25 mouse cellular contexts compared by ENCODE assay signal in the genomic region with DNA sequence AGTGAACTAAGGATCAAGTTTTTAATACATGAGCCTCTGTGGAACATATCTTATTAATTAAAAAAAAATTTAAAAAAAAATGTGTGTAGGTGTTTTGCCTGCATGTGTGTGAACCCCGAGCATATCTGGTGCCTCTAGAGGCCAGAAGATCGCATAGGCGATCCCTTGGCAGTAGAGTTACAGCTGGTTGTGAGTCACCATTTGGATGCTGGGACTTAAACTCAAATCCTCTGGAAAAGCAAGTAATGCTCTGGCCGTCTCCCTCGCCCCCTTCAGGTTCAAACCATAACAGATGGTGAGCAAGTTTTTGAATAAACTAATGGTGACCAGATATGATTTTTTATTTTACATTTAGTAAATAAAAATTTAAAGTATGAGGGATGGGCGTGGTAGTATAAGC. TPM values are rescaled to one million over a fixed set of nuclear protein-coding genes. Genes with fewer than 3 reads are reported as not detected.
DNase-seq lines count a peak whose midpoint lies in the region; ATAC-seq and TF ChIP-seq lines count a peak whose summit lies in the region.
"Had no signal": no experiment of that assay in that cellular context is flagged by ENCODE, and none has a peak within 500 bp of the region (broad histone marks: within the 10 kb centered on the region; RNA-seq: fewer than 3 reads in every experiment).

No protein-coding gene starts in this region.

- no peak overlapping the region for H3K9ac ChIP-seq in hindbrain, postnatal 0 days (replicated peaks; ENCODE audit: low read length)
- H3K9ac ChIP-seq in hindbrain, embryonic 14.5 days: no peak overlapping the region
- H3K9ac ChIP-seq: embryonic facial prominence, embryonic 15.5 days; forebrain, embryonic 15.5 days; limb, embryonic 12.5 days; liver, postnatal 0 days had no signal

- no peak overlapping the region for H3K4me2 ChIP-seq in hindbrain, postnatal 0 days (ENCODE audit: low read depth, low read length)
- H3K4me2 ChIP-seq in hindbrain, embryonic 14.5 days (replicated peaks): no peak overlapping the region
- H3K4me2 ChIP-seq: embryonic facial prominence, embryonic 15.5 days; forebrain, embryonic 15.5 days; limb, embryonic 12.5 days; liver, embryonic 11.5 days had no signal

- peak; percentile 25 for DNase-seq in gastrocnemius, adult 2 months
- no peak for DNase-seq in gastrocnemius, postnatal 25 days
- no peak for DNase-seq in hindbrain, postnatal 0 days (ENCODE audit: low spot score)
- DNase-seq in hindbrain, embryonic 14.5 days (ENCODE audit: low spot score): no peak
- peak; percentile 18 for DNase-seq in urinary bladder, postnatal 14 days (ENCODE audit: low spot score)
- no peak for DNase-seq in urinary bladder, adult 2 months (ENCODE audit: low spot score)
- DNase-seq: adrenal gland, postnatal 10 days; B cell, adult 2 months; cerebellum, adult 9-11 months; heart, adult 11 months; kidney, adult 8-10 months; kidney, postnatal 25 days; liver, postnatal 0 days; lung, postnatal 36 days; midbrain, embryonic 14.5 days had no signal

- WGBS in hindbrain, postnatal 0 days: 83% methylated on average over 6 of the region's 6 CpGs
- 87% methylated on average over 6 of the region's 6 CpGs for WGBS in hindbrain, embryonic 14.5 days

- H3K4me1 ChIP-seq in hindbrain, postnatal 0 days (ENCODE audit: insufficient read depth, low read length): no peaks in the 10 kb centered on the region
- H3K4me1 ChIP-seq in hindbrain, embryonic 14.5 days (replicated peaks; ENCODE audit: control insufficient read depth, insufficient read depth, low read length): no peaks in the 10 kb centered on the region
- H3K4me1 ChIP-seq: embryonic facial prominence, embryonic 15.5 days; forebrain, embryonic 15.5 days; limb, embryonic 12.5 days had no signal

- no peak overlapping the region for H3K4me3 ChIP-seq in gastrocnemius, adult 2 months
- no peak overlapping the region for H3K4me3 ChIP-seq in hindbrain, postnatal 0 days (ENCODE audit: low read length)
- no peak overlapping the region for H3K4me3 ChIP-seq in hindbrain, embryonic 14.5 days (replicated peaks; ENCODE audit: low read length)
- H3K4me3 ChIP-seq: embryonic facial prominence, embryonic 15.5 days; forebrain, embryonic 15.5 days; limb, embryonic 12.5 days; megakaryocyte, embryonic 14.5 days had no signal

- H3K27ac ChIP-seq in gastrocnemius, adult 2 months: no peak overlapping the region
- H3K27ac ChIP-seq in hindbrain, postnatal 0 days: no peak overlapping the region
- H3K27ac ChIP-seq in hindbrain, embryonic 14.5 days: no peak overlapping the region
- H3K27ac ChIP-seq: embryonic facial prominence, embryonic 15.5 days; forebrain, embryonic 15.5 days; limb, embryonic 12.5 days had no signal

- ATAC-seq in hindbrain, postnatal 0 days: no peak
- no peak for ATAC-seq in hindbrain, embryonic 14.5 days (ENCODE audit: low FRiP score)
- no peak for ATAC-seq in cerebellum, adult (ENCODE audit: insufficient number of reproducible peaks, low FRiP score, low TSS enrichment)
- ATAC-seq: activated CD4-positive, CD25-positive, alpha-beta regulatory T cell, adult 4 months; forebrain, embryonic 15.5 days; inflammation-experienced regulatory T-cells, adult 6 months; liver, postnatal 0 days had no signal

- peaks cover 48% of the 10 kb centered on the region for H3K36me3 ChIP-seq in hindbrain, postnatal 0 days (ENCODE audit: insufficient read depth, low read length)
- peaks cover 94% of the 10 kb centered on the region for H3K36me3 ChIP-seq in hindbrain, embryonic 14.5 days (replicated peaks; ENCODE audit: control insufficient read depth, insufficient read depth)

- no peaks in the 10 kb centered on the region for H3K27me3 ChIP-seq in hindbrain, postnatal 0 days (ENCODE audit: insufficient read depth, low read length)
- H3K27me3 ChIP-seq in hindbrain, embryonic 14.5 days (ENCODE audit: control insufficient read depth, insufficient read depth, low read length): no peaks in the 10 kb centered on the region
- H3K27me3 ChIP-seq: CH12.LX; embryonic facial prominence, embryonic 15.5 days; forebrain, embryonic 15.5 days; limb, embryonic 12.5 days; megakaryocyte, embryonic 14.5 days had no signal

- intact Hi-C loops in gastrocnemius, adult 2 months (cut with DNase I): no loop called here

- peak; percentile 27 for TF ChIP-seq CTCF in gastrocnemius, adult 2 months (IDR thresholded peaks at IDR 0.05)
- TF ChIP-seq CTCF in hindbrain, postnatal 0 days (IDR thresholded peaks at IDR 0.05; ENCODE audit: low read depth): peak; percentile 2; the same call in 1 of the 2 replicates

- no peaks in the 10 kb centered on the region for H3K9me3 ChIP-seq in hindbrain, postnatal 0 days (ENCODE audit: low read length)
- H3K9me3 ChIP-seq in hindbrain, embryonic 14.5 days (ENCODE audit: control insufficient read depth, low read length): no peaks in the 10 kb centered on the region
- H3K9me3 ChIP-seq: embryonic facial prominence, embryonic 15.5 days; forebrain, embryonic 15.5 days; G1E; limb, embryonic 12.5 days; megakaryocyte, embryonic 14.5 days had no signal

RNA-seq across cellular contexts. Expression of a gene that starts 10.9 kb away (rescaled TPM):
- total RNA-seq in gastrocnemius, adult 2 months (2021): 10 to 100 TPM; 45.2 to 47.7 TPM
- total RNA-seq in gastrocnemius, postnatal 25 days (2021): 10 to 100 TPM; 40.9 to 44.1 TPM
- total RNA-seq in hindbrain, postnatal 0 days (2014; rRNA removed): 84.1 and 102 TPM in 2 replicates
- 100.0 and 101 TPM in 2 replicates for polyA plus RNA-seq in hindbrain, postnatal 0 days (2015; fragmentation: Nextera tagmentation; extraction: Ambion mirVana)
- polyA plus RNA-seq in hindbrain, embryonic 14.5 days (2014; fragmentation: Nextera tagmentation; extraction: Ambion mirVana): 120 and 123 TPM in 2 replicates
- 72.8 and 84.4 TPM in 2 replicates for polyA plus RNA-seq in urinary bladder, adult 2 months (2012; rRNA removed)

RNA-seq across cellular contexts. Expression of a gene that starts 20.4 kb away (rescaled TPM):
- total RNA-seq in gastrocnemius, adult 2 months (2021): 10 to 100 TPM; 32.8 to 34.9 TPM
- 10 to 100 TPM; 21.4 to 31.3 TPM for total RNA-seq in gastrocnemius, postnatal 25 days (2021)
- total RNA-seq in hindbrain, postnatal 0 days (2014; rRNA removed): 3.7 and 6.0 TPM in 2 replicates
- 2.5 and 2.7 TPM in 2 replicates for polyA plus RNA-seq in hindbrain, postnatal 0 days (2015; fragmentation: Nextera tagmentation; extraction: Ambion mirVana)
- 2.9 and 4.9 TPM in 2 replicates for polyA plus RNA-seq in hindbrain, embryonic 14.5 days (2014; fragmentation: Nextera tagmentation; extraction: Ambion mirVana)
- polyA plus RNA-seq in urinary bladder, adult 2 months (2012; rRNA removed): 22.1 and 25.3 TPM in 2 replicates

Comparison
In these comparisons a context has a peak if more than half of its experiments do, and no peak if none do; other contexts are left out.
1. DNase-seq: peak in gastrocnemius, adult 2 months (single experiment) and urinary bladder, postnatal 14 days (single experiment); none in gastrocnemius, postnatal 25 days (single experiment), hindbrain, postnatal 0 days (single experiment), hindbrain, embryonic 14.5 days (single experiment) and urinary bladder, adult 2 months (single experiment).